Mouse (Mus musculus) hindbrain, embryonic 14.5 days (tissue): ENCODE measurements at regions not wholly inside any gene's neighbourhood (a gene's known extent, or its start where the extent isn't known, plus 50 kb on each side); places are given as distances from the start of the nearest gene placed in this dataset.
"Not testable (repeated sequence)": the region's sequence is repeated elsewhere in the genome, so short reads cannot be mapped to it uniquely, and the experiment has no call there.

Experiments
- ATAC-seq: fragments of 200-750 bp; cut with Nextera tagmentation; 2 replicates; pipeline ENCODE4 v1.8.0; 2017; ENCODE audit warnings: moderate number of reproducible peaks, mild to moderate bottlenecking, moderate TSS enrichment, moderate library complexity; ENCODE audit not compliant: low FRiP score
- DNase-seq: peaks from one replicate; pipeline ENCODE4 v3.0.0-alpha.2; 2015; ENCODE audit warnings: low spot score
- H3K27ac ChIP-seq: fragments of 300-500 bp; sonication (generic); 2 replicates; pipeline ENCODE4 v1.5.1; 2014; ENCODE audit warnings: mild to moderate bottlenecking, moderate library complexity
- H3K27me3 ChIP-seq: fragments of 300-500 bp; sonication (generic); 2 replicates; pipeline ENCODE4 v1.6.1; 2014; ENCODE audit warnings: mild to moderate bottlenecking, low read length, mixed read lengths; ENCODE audit not compliant: control insufficient read depth, insufficient read depth
- H3K36me3 ChIP-seq: fragments of 300-500 bp; sonication (generic); replicated peaks from 2 replicates; pipeline ENCODE4 v1.6.1; 2014; ENCODE audit not compliant: control insufficient read depth, insufficient read depth
- H3K4me1 ChIP-seq: fragments of 300-500 bp; sonication (generic); replicated peaks from 2 replicates; pipeline ENCODE4 v1.6.1; 2014; ENCODE audit warnings: antibody characterized with exemption, low read length, mixed read lengths; ENCODE audit not compliant: control insufficient read depth, insufficient read depth
- H3K4me2 ChIP-seq: fragments of 300-500 bp; sonication (generic); replicated peaks from 2 replicates; pipeline ENCODE4 v1.6.1; 2014; ENCODE audit warnings: mild to moderate bottlenecking, moderate library complexity
- H3K4me3 ChIP-seq: fragments of 300-500 bp; sonication (generic); replicated peaks from 2 replicates; pipeline ENCODE4 v1.5.1; 2014; ENCODE audit warnings: mild to moderate bottlenecking, low read length
- H3K9ac ChIP-seq: fragments of 300-500 bp; sonication (generic); 2 replicates; pipeline ENCODE4 v1.6.1; 2014
- H3K9me3 ChIP-seq: fragments of 300-500 bp; sonication (generic); 2 replicates; pipeline ENCODE4 v1.6.1; 2016; ENCODE audit warnings: low read length; ENCODE audit not compliant: control insufficient read depth
- WGBS: fragments of 180-500 bp; shearing (Covaris S2); extraction: QIAGEN DNeasy Blood & Tissue Kit; methylation state at CpG from one replicate; pipeline ENCODE4 v1.1.7; 2014; 5-methylcytosine and 5-hydroxymethylcytosine counted together

GRCm38 (mm10) chrX:65778656-65779370 is 525.2 kb downstream of the 4930447F04Rik start:
- not testable (repeated sequence) for H3K9ac ChIP-seq, H3K4me3 ChIP-seq, ATAC-seq, H3K27me3 ChIP-seq, H3K4me2 ChIP-seq, H3K9me3 ChIP-seq, H3K27ac ChIP-seq, H3K36me3 ChIP-seq, DNase-seq, H3K4me1 ChIP-seq
- 54% methylated on average over 5 of the region's 5 CpGs for WGBS

GRCm38 (mm10) chrX:65769861-65770260 is 534.2 kb downstream of the 4930447F04Rik start:
- Histone ChIP-seq H3K9ac (no peak overlapping the region), H3K4me2 (no peak overlapping the region), H3K4me1 (no peaks in the 10 kb centered on the region), H3K27me3 (no peaks in the 10 kb centered on the region), H3K27ac (no peak overlapping the region), H3K36me3 (no peaks in the 10 kb centered on the region), H3K4me3 (no peak overlapping the region), H3K9me3 (no peaks in the 10 kb centered on the region)
- WGBS = 89% methylated on average over 1 of the region's 1 CpGs
- ATAC-seq (no peak), DNase-seq (no peak)

- Histone ChIP-seq H3K27ac (no peak overlapping the region), H3K4me2 (no peak overlapping the region), H3K4me1 (no peaks in the 10 kb centered on the region), H3K9ac (no peak overlapping the region), H3K27me3 (no peaks in the 10 kb centered on the region), H3K9me3 (no peaks in the 10 kb centered on the region), H3K36me3 (no peaks in the 10 kb centered on the region), H3K4me3 (no peak overlapping the region)
- ATAC-seq (no peak), DNase-seq (peak; percentile 72)
Measured at GRCm38 (mm10) chrX:65734577-65734976, 569.4 kb downstream of the 4930447F04Rik start.

- Histone ChIP-seq H3K36me3 (no peaks in the 10 kb centered on the region), H3K4me3 (no peak overlapping the region), H3K4me1 (no peaks in the 10 kb centered on the region), H3K9ac (no peak overlapping the region), H3K27ac (no peak overlapping the region), H3K9me3 (no peaks in the 10 kb centered on the region), H3K27me3 (no peaks in the 10 kb centered on the region), H3K4me2 (no peak overlapping the region)
- DNase-seq (peak; percentile 64), ATAC-seq (no peak)
Measured at GRCm38 (mm10) chrX:65715562-65715961, 588.5 kb downstream of the 4930447F04Rik start.
